15 mouse cellular contexts compared by ENCODE assay signal in the genomic region with DNA sequence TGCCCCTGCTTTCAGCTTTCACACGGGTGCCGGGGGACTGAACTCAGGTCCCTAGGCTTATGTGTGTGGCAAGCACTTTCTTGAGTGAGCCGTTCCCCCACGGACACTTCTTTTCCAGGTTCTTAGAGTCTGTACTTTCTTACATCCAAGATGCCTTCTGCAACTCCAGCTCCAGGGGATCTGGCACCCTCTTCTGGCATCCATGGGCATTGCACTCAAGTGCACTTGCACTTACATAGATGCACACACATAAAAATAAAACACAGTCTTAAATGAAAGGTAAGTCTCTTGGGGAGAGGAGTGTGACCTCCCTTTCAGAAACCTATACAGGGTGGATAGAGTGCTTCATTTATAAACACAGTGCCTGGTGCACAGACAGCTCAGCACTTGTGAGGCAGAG.
A peak's percentile ranks its signal among the peaks of the same experiment; 100 is the strongest.
DNase-seq lines count a peak whose midpoint lies in the region; ATAC-seq and TF ChIP-seq lines count a peak whose summit lies in the region.
"Had no signal": no experiment of that assay in that cellular context is flagged by ENCODE, and none has a peak within 500 bp of the region (broad histone marks: within the 10 kb centered on the region; RNA-seq: fewer than 3 reads in every experiment).

No protein-coding gene starts in this region.

- in situ Hi-C loops in Patski (cut with MboI; ENCODE audit: low pct_unique_long_range_greater_than_20kb): no loop called here

- H3K4me2 ChIP-seq in heart, postnatal 0 days (ENCODE audit: low read depth, low read length): no peak overlapping the region
- H3K4me2 ChIP-seq in liver, postnatal 0 days (ENCODE audit: low read depth, low read length): no peak overlapping the region
- H3K4me2 ChIP-seq in forebrain, embryonic 14.5 days (ENCODE audit: low read length): no peak overlapping the region
- H3K4me2 ChIP-seq: forebrain, embryonic 12.5 days had no signal

- no peaks in the 10 kb centered on the region for H3K36me3 ChIP-seq in heart, postnatal 0 days (replicated peaks; ENCODE audit: control insufficient read depth, insufficient read depth, low read length)
- no peaks in the 10 kb centered on the region for H3K36me3 ChIP-seq in liver, postnatal 0 days (replicated peaks; ENCODE audit: insufficient read depth, low read length)
- H3K36me3 ChIP-seq in ES-Bruce4 (ENCODE audit: control insufficient read depth, insufficient read depth, low read length, poor library complexity, severe bottlenecking): no peaks in the 10 kb centered on the region
- H3K36me3 ChIP-seq in forebrain, embryonic 14.5 days (ENCODE audit: control insufficient read depth, insufficient read depth, low read length): no peaks in the 10 kb centered on the region
- H3K36me3 ChIP-seq: forebrain, embryonic 12.5 days; hindbrain, embryonic 13.5 days; limb, embryonic 12.5 days; lung, embryonic 15.5 days; stomach, embryonic 15.5 days had no signal

- CTCF ChIA-PET in Patski (lab: Charles Lee): no interaction called here

- no peak overlapping the region for H3K27ac ChIP-seq in heart, postnatal 0 days (ENCODE audit: low read depth)
- no peak overlapping the region for H3K27ac ChIP-seq in liver, postnatal 0 days (ENCODE audit: low read depth)
- no peak overlapping the region for H3K27ac ChIP-seq in ES-Bruce4 (ENCODE audit: insufficient read depth, low read length)
- no peak overlapping the region for H3K27ac ChIP-seq in forebrain, embryonic 14.5 days (ENCODE audit: low read depth, low read length)
- H3K27ac ChIP-seq: forebrain, embryonic 12.5 days; hindbrain, embryonic 13.5 days; limb, embryonic 12.5 days; lung, embryonic 15.5 days; stomach, embryonic 15.5 days had no signal

- TF ChIP-seq EP300 in heart, postnatal 0 days (IDR thresholded peaks at IDR 0.05; ENCODE audit: low read depth): no peak
- TF ChIP-seq EP300 in liver, postnatal 0 days (IDR thresholded peaks at IDR 0.05; ENCODE audit: low read depth): no peak
- no peak for TF ChIP-seq EP300 in ES-Bruce4 (IDR thresholded peaks at IDR 0.05; ENCODE audit: insufficient read depth, low read depth, low read length)

- TF ChIP-seq POLR2A in ES-Bruce4 (IDR thresholded peaks at IDR 0.05; ENCODE audit: insufficient read depth, low read length): no peak

- H3K9ac ChIP-seq in heart, postnatal 0 days (replicated peaks; ENCODE audit: low read depth, low read length): no peak overlapping the region
- H3K9ac ChIP-seq in liver, postnatal 0 days (replicated peaks): no peak overlapping the region
- no peak overlapping the region for H3K9ac ChIP-seq in ES-Bruce4 (ENCODE audit: low read depth, poor library complexity, severe bottlenecking)
- no peak overlapping the region for H3K9ac ChIP-seq in forebrain, embryonic 14.5 days (ENCODE audit: low read length)
- H3K9ac ChIP-seq: forebrain, embryonic 12.5 days; hindbrain, embryonic 13.5 days; limb, embryonic 12.5 days; lung, embryonic 15.5 days; stomach, embryonic 15.5 days had no signal

- H3K4me3 ChIP-seq in heart, postnatal 0 days (ENCODE audit: low read depth, low read length): no peak overlapping the region
- no peak overlapping the region for H3K4me3 ChIP-seq in liver, postnatal 0 days (ENCODE audit: low read depth, low read length)
- H3K4me3 ChIP-seq in ES-Bruce4 (ENCODE audit: low read depth, low read length): no peak overlapping the region
- no peak overlapping the region for H3K4me3 ChIP-seq in forebrain, embryonic 14.5 days (ENCODE audit: low read depth, low read length)
- H3K4me3 ChIP-seq: forebrain, embryonic 12.5 days; hindbrain, embryonic 13.5 days; lung, embryonic 15.5 days; stomach, embryonic 15.5 days had no signal

- ATAC-seq in heart, postnatal 0 days (ENCODE audit: insufficient read depth, low read depth): no peak
- ATAC-seq in liver, postnatal 0 days: no peak
- no peak for ATAC-seq in Patski
- ATAC-seq in forebrain, embryonic 14.5 days: no peak

- peaks cover 23% of the 10 kb centered on the region for H3K27me3 ChIP-seq in heart, postnatal 0 days (ENCODE audit: control insufficient read depth, insufficient read depth, low read length)
- peaks cover 5% of the 10 kb centered on the region; the same call in 1 of the 2 replicates for H3K27me3 ChIP-seq in liver, postnatal 0 days (ENCODE audit: insufficient read depth, low read length)
- H3K27me3 ChIP-seq in ES-Bruce4 (ENCODE audit: control insufficient read depth, insufficient read depth, low read length, poor library complexity, severe bottlenecking): no peaks in the 10 kb centered on the region
- H3K27me3 ChIP-seq in Patski: peaks cover 19% of the 10 kb centered on the region
- H3K27me3 ChIP-seq in forebrain, embryonic 14.5 days (replicated peaks; ENCODE audit: control insufficient read depth, insufficient read depth, low read length): 0 out of 2 replicates have a peak, but pooled peaks cover 5% of the 10 kb centered on the region
- H3K27me3 ChIP-seq: lung, embryonic 15.5 days had no signal

- no peaks in the 10 kb centered on the region for H3K4me1 ChIP-seq in heart, postnatal 0 days (ENCODE audit: control insufficient read depth, insufficient read depth)
- no peaks in the 10 kb centered on the region for H3K4me1 ChIP-seq in liver, postnatal 0 days (ENCODE audit: insufficient read depth)
- H3K4me1 ChIP-seq in ES-Bruce4 (ENCODE audit: control insufficient read depth, insufficient read depth, low read length): no peaks in the 10 kb centered on the region
- no peaks in the 10 kb centered on the region for H3K4me1 ChIP-seq in forebrain, embryonic 14.5 days (ENCODE audit: control insufficient read depth, insufficient read depth, low read length)

- TF ChIP-seq CTCF in heart, postnatal 0 days (IDR thresholded peaks at IDR 0.05; ENCODE audit: low read depth): 0 out of 2 replicates have a peak, but pooled peaks have one; percentile 0
- TF ChIP-seq CTCF in liver, postnatal 0 days (IDR thresholded peaks at IDR 0.05; ENCODE audit: low read depth): peak; percentile 23
- peak; percentile 27 for TF ChIP-seq CTCF in ES-Bruce4 (IDR thresholded peaks at IDR 0.05; ENCODE audit: low read depth, low read length)
- TF ChIP-seq CTCF in Patski (IDR thresholded peaks at IDR 0.05): peak; percentile 33

- WGBS in heart, postnatal 0 days: 93% methylated on average over 4 of the region's 4 CpGs
- 94% methylated on average over 4 of the region's 4 CpGs for WGBS in liver, postnatal 0 days (ENCODE audit: insufficient replicate concordance)
- 95% methylated on average over 4 of the region's 4 CpGs for WGBS in forebrain, embryonic 14.5 days

- DNase-seq in heart, postnatal 0 days (ENCODE audit: low spot score): no peak
- no peak for DNase-seq in heart, adult 9 months (ENCODE audit: low spot score in 2 of 2)
- DNase-seq in liver, postnatal 0 days: no peak
- no peak for DNase-seq in liver
- DNase-seq in Patski (ENCODE audit: low read depth, low spot score): no peak
- DNase-seq in forebrain, embryonic 14.5 days (ENCODE audit: low spot score): no peak
- DNase-seq: cerebellum, adult 2 months; kidney, adult 8-10 months; thymus, postnatal 36 days had no signal

- no peaks in the 10 kb centered on the region for H3K9me3 ChIP-seq in heart, postnatal 0 days (replicated peaks; ENCODE audit: control insufficient read depth, low read length)
- no peaks in the 10 kb centered on the region for H3K9me3 ChIP-seq in liver, postnatal 0 days (ENCODE audit: low read length)
- H3K9me3 ChIP-seq in ES-Bruce4 (replicated peaks; ENCODE audit: control insufficient read depth, insufficient read depth, low read length, poor library complexity, severe bottlenecking): no peaks in the 10 kb centered on the region
- H3K9me3 ChIP-seq in forebrain, embryonic 14.5 days (replicated peaks; ENCODE audit: control insufficient read depth, low read length): no peaks in the 10 kb centered on the region
- H3K9me3 ChIP-seq: forebrain, embryonic 12.5 days; hindbrain, embryonic 13.5 days; stomach, embryonic 15.5 days had no signal

- POLR2A ChIA-PET in Patski (lab: Charles Lee): no interaction called here
